Mouse (Mus musculus) telencephalon, adult 2 months (tissue): ENCODE measurements around the gene Eapp.
"Not testable (repeated sequence)": the region's sequence is repeated elsewhere in the genome, so short reads cannot be mapped to it uniquely, and the experiment has no call there.

Experiments
- DNase-seq: peaks from one replicate; pipeline ENCODE4 v3.0.0-alpha.2; 2011; ENCODE audit warnings: low read depth, low spot score

Gene Eapp

DNA sequence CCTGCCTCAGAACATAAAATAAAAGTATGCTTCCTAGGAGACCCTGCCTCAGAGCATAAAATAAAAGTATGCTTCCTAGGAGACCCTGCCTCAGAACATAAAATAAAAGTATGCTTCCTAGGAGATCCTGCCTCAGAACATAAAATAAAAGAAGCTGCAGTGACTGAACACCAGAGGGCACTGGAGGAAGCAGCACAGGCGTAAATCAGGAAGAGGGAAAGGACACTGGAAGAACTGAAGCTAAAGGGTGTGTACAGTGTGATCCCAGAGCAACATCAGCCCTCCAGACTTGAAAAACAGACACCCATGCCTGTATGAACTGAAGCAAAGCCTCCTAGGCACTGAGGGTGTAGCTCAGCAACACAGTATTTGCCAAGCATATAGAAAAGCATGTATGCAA is 12.5 kb downstream of the Eapp start:
- no peak for DNase-seq

GRCm38 (mm10) chr12:54676709-54677108 is 19.0 kb downstream of the Eapp start:
- no peak for DNase-seq

DNA sequence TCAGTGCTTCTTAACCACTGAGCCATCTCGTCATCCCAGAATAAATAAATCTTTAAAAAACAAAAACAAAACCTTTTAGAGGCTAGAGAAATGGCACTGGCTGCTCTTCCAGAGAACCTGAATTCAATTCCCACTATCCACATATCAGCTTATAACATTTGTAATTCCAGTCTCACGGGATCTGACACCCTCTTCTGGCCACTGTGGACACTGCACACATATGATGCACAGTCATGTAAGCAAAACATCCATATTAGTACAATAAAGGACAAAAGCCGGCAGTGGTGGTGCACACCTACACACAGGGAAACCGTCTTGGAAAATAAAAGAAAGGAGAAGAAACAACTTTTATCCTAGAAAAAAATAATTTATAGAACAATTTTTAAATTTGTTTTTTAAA is 20.3 kb downstream of the Eapp start:
- no peak for DNase-seq

DNA sequence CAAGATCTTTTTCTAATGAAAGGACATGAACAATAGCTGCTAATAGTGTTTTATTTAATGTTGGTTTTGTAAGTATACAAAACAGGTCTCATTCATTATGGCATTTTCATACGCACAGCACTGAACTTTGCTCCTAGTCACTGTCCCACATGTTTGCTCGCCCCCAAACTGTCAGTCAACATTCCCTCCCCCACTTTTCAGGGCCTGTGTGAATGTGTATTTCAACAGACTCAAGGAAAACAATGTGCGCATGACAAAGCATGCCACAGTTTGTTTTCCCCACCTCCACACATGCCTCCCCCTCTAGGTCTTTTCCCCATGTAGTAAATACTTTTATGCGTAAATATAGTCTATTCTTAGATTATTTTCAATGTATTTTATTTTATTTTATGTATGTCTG is 24.4 kb downstream of the Eapp start:
- DNase-seq, result no peak

DNA sequence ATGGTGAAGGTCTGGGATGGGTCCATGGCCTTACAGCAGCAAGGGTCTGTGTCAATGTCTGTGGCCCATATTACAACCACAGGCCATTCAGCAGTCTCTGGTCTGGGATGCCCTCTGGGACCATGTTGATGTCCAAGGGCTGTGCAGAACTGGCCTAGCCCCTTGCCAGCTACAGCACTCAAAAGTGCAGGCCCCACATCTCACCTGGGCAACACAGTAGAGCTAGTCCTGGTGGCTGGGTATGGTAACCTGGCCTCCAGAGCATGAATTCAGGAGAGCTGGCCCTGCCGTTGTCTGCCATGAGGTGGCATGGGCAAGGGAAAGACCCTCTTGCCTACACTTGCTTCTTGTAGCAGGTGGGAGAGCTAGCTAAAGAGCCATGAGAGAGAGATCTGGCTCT is 27.6 kb downstream of the Eapp start:
- no peak for DNase-seq

GRCm38 (mm10) chr12:54665526-54665925 is 30.2 kb downstream of the Eapp start:
- DNase-seq, result no peak

DNA sequence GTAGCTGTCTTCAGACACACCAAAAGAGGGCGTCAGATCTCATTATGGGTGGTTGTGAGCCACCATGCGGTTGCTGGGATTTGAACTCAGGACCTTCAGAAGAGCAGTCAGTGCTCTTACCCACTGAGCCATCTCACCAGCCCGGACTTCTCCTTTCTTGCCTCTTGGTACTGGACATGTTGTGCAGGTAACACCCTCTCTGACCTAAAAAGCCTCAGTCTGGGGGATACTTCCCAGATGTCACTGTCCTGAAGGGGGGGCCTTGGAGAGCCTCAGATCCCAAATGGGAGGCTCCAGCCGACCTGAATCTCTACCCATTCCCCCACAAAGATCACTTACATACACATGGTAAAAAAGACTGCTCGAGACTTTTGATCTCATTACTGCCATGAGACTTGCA is 34.2 kb downstream of the Eapp start:
- DNase-seq, result not testable (repeated sequence)

DNA sequence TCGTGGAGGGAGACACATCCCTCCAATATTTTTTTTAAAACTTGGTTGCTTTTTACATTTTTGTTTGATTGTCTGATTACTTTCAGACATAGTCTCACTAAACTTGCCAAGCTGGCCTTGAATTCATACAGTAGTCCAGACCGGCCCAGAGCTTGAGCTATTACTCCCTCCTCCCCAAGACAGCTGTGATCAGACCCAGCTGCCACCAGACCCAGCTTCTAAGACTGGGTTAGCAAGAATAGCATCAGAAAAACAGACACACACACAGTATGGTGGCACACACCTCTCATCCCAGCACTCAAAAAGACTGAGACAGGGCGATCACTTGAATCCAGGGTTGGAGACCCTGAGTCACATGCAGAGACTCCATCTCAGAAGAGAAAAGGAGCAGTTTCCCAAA is 35.8 kb downstream of the Eapp start:
- no peak for DNase-seq

GRCm38 (mm10) chr12:54658425-54659092 is 37.1 kb downstream of the Eapp start:
- DNase-seq, result no peak

DNA sequence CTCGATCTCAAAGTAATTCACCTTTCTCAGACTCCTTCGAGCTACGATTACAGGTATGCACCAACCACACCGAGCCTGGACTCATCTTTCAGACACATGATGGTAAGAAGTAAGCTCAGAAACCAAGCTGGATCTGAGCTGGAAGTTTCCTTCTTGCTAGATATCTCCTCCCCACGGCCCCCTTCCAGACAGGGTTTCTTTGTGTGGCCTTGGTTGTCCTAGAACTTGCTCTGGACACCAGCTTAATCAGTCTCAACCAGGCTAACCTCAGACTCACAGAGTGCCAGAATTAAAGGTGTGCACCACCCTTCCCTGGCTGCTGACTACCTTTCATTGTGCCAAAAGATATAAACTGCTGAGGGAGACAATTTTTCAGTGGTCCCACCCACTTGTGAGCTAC is 37.7 kb downstream of the Eapp start:
- DNase-seq, result no peak

DNA sequence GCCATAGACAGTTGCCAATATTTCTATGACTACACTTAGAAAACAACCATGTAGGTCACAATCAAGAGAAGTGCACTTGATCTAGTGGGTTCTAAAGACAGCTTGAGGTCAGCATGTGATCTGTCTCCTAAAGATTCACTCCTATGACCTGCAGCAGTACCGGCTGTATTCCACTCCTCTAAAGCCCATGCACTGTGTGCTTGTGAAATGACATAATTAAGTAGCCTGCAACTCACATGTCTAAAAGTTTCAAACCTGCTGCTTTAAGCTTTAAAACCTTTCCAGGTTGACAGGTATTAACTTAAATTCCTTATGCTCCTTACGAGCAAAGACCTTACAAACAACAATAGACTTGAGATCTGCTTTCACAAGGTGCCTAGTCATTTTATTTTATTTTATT is 38.5 kb downstream of the Eapp start:
- DNase-seq, result no peak

- peak; percentile 94 for DNase-seq
These were observed 39.1 kb downstream of the Eapp start, which contains the start of gene Sptssa for GRCm38 (mm10) chr12:54656396-54657171. TSS of gene Sptssa (minus strand) at chr12:54656573.

DNA sequence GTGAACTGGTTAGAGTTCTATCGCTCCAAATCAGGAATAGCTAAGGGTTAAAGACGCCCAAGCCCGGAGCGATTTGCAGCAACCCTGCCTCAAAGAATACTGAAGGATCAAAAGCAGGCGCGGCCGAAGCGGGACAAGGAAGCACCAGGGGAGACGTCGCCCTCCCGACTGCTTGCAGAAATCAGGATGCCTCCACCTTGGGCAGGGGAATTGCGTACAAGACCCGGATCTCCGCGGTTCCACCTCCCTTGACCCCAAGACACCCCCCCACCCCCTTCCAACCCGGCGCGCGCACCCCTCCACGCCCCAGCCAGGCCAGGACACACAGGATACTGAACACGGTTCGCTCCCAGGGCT is 39.7 kb downstream of the Eapp start:
- DNase-seq, result no peak

DNA sequence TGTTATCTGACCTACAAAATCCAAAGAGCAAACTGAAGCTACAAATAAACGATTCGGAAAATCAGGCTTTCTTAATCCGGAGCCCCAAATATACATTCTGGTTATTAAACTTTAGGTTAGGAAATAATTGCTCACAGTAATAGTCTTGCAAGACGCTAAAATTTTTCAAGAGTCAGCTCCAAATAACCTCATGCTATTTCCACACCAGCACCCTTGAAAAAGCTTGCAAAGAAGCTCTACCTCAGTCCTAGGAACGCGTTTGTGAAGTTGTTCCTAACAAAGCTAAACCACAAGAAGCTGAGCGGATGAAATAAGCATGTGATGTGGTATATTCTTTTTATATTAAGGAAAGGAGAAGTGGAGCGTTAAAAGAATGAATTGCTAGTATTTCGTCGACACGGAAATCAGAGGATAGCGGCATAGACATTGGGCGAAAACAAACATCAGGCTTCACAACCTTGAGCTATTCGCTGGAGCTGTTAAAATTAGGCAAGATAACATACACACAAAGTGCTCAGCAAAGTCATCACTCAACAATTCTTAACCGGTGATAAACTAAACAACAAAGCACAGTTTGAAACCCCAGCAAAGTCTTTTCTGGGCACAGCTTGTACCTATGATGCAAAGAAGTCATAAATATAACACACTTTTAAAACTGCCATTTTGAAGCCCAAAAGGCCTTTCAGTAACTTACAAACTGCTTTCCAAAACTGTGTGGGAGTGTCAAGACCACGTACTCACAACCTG is 40.2 kb downstream of the Eapp start:
- no peak for DNase-seq

- no peak for DNase-seq
These were observed 41.0 kb downstream of the Eapp start for GRCm38 (mm10) chr12:54654741-54655140.

DNA sequence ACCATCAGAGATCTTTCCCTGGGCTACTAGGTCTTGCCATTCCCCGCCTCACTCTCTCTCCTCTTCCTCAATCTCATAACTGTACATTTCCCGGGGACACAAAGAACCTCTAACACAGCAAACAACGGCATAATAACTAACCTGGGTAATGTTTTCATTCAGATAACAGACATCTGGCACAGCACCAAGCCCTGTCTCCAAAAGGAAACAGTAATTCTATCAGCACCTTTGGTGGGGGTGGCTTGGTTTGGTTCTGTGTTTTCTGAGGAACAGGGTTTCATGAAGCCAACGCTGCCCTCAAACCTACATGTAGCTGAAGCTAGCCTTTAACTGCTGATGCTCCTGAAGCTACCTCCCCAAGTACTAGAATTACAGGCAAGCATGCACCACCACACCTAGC is 41.6 kb downstream of the Eapp start:
- no peak for DNase-seq

- no peak for DNase-seq
These were observed 43.4 kb downstream of the Eapp start for GRCm38 (mm10) chr12:54652346-54652745.

DNA sequence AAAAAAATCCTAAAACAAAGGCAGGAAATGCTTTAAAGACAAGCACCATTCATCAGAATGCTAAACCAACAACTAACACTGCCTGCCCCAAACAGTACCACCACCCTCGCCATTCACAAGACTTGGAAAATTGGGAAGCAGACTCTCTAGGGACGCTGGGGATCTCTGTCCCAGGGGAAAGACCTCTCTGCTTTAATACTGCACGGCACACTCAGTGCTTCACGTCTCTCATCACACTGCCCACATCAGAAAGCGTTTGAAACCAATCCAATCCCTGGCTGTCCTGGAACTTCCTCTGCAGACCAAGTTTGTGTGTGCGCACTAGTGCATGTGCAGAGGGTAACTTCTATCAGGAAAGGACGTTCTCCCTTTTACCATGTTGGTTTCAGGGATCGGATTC is 43.9 kb downstream of the Eapp start:
- DNase-seq, result no peak

GRCm38 (mm10) chr12:54651158-54651557 is 44.5 kb downstream of the Eapp start:
- no peak for DNase-seq

DNA sequence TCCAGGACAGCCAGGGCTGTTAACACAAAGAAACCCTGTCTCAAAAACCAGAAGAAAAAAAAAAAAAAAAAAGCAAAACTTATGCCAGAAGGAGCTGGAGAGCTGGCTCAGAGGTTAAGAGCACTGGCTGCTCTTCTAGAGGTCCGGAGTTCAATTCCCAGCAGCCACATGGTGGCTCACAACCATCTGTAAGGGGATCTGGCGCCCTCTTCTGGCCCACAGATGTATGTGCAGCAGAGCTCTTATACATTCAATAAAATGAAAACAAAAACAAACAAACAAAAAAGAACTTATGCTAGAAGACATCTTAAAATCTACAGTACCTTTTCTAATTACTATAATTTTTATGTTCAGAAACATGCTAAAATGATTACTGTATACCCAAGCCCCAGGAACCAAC is 50.8 kb downstream of the Eapp start:
- DNase-seq, result no peak

DNA sequence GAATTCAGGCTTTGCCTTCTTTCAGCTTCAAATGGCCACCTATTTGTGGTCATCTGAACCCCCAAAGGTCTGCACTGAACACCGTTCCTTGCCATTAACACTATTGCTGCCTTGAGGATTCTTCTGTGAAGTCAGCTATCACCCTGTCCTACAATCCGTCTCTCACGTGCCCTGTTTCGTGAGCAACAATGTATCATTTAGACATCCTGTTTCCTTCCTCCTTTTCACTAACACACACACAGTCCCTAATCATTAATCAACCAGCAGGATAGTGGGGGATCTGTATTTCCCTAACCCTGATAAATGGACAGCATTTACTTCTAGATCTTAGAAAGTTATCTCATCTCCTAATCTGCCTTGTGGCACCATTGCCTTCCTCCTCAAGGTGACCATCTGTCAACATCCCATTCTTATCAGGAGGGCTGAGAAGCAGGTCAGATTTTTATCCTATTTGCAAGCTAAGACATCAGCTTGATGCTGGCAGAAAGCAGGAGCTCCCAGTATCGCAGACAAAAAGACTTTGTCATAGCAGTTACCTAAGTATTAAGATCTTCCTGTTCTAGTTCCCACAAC is 52.3 kb downstream of the Eapp start:
- no peak for DNase-seq

DNA sequence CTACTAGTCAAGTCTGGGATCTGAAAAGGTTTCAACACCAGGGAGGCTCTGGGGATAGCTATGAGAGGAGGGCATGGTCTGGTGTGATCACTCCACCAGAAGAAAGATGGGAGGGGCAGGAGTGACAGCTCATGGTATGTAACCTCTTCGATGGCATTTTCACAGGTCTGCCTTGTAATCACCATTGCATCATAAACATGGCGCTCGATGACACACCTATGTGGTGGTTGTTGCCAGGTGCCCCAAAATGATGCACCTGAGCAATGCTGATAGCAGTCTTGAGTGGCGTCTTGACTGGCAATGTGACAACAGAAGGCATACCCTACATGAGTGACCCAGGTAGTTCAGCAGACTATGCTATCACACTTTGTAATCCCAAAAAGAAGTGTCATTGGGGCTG is 54.3 kb downstream of the Eapp start:
- no peak for DNase-seq
